Mouse (Mus musculus) cerebellum, adult 2 months (tissue): ENCODE data around the gene Galnt6.

ENCODE experiments used
- CTCF ChIP-seq: fragments of 200-500 bp; IDR thresholded peaks from 2 replicates; pipeline ENCODE4 v1.5.1; 2011; ENCODE audit warnings: low read depth, mild to moderate bottlenecking, control low read depth, low read length, moderate library complexity, borderline replicate concordance; ENCODE audit not compliant: insufficient read depth
- POLR2A ChIP-seq: fragments of 200-500 bp; IDR thresholded peaks from 2 replicates; pipeline ENCODE4 v1.6.1; 2011; ENCODE audit warnings: low read length, control low read depth, borderline replicate concordance; ENCODE audit not compliant: insufficient read depth

- TF ChIP-seq POLR2A (no peak), CTCF (no peak)
These were observed 24.9 kb upstream of the Galnt6 start for GRCm38 (mm10) chr15:100754041-100754440.
